Mouse (Mus musculus) hematopoietic stem cell, adult 5-6 weeks (primary cell): ENCODE measurements at regions not wholly inside any gene's neighbourhood (a gene's known extent, or its start where the extent isn't known, plus 50 kb on each side); places are given as distances from the start of the nearest gene placed in this dataset.
"Not testable (repeated sequence)": the region's sequence is repeated elsewhere in the genome, so short reads cannot be mapped to it uniquely, and the experiment has no call there.

Experiments
- ATAC-seq, 2 experiments: fragments of 125-278 bp in 1 of 2; replicated peaks in 1 of 2; 2 replicates each; pipeline ENCODE4 v1.8.0; 2016 to 2017; ENCODE audit warnings: inconsistent platforms in 2 of 2, mild to moderate bottlenecking in 2 of 2, moderate number of reproducible peaks in 2 of 2, low read depth in 1 of 2, moderate TSS enrichment in 1 of 2; ENCODE audit not compliant: low FRiP score in 2 of 2, poor library complexity in 2 of 2, severe bottlenecking in 2 of 2, insufficient read depth in 1 of 2, low TSS enrichment in 1 of 2

DNA sequence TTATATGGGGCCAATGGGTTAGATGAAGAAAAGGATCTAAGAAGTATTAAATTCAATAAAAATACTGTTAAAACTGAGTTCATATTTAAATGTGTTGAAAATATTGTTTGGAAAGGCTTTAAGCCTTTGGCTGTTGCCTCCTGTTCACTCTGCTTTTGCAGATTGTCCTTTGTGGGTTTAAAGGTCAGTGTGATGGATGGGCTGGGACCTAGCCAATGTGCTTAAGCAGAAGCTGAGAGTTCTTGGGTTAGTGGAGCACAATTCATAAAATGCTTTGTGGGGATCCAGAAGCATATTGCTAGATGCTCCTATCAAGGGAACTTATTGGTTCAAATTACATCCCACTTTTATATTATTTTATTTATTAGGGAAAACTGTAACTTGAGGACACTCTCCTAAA lies 402.4 kb upstream of the Stxbp6 start:
- ATAC-seq: no peak

DNA sequence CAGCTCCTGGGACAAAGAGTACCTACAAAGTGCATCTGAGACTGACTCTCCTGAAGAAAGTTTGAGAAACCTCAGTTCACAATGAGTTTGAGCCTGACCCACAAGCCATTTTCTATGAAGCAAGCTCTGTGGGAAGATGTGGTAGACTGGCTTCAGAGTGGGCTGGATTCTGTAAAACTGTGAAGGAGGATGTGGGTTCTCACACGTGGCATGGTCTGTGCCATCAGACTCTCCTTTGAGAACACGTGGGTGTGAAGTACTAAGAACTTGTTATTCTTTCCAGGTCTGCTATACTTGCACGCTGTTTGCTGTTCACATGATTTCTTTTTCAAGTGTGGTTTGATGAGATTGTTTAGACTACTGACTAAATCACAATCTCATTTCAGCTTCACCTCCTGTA lies 393.6 kb upstream of the Stxbp6 start:
- ATAC-seq: no peak

DNA sequence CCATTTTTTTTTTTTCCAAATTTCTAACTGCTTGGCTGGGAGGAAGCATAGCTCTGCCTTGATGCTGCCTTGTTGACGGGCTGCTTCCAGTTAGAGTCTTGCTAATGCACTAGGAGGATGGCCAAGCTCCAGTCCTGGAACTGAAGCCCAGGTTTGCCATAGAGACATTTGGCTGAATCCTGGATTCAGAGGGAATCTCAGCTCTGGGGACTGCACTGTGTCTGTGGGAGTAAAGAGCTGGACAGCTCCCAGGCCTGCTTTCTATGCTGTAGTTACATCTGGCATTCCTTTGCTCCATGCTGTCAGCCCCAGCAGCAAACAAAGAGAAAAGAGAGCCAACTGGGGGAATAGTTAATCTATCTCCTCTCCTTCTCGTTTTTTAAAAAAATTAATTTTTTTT lies 392.5 kb upstream of the Stxbp6 start:
- ATAC-seq: no peak

DNA sequence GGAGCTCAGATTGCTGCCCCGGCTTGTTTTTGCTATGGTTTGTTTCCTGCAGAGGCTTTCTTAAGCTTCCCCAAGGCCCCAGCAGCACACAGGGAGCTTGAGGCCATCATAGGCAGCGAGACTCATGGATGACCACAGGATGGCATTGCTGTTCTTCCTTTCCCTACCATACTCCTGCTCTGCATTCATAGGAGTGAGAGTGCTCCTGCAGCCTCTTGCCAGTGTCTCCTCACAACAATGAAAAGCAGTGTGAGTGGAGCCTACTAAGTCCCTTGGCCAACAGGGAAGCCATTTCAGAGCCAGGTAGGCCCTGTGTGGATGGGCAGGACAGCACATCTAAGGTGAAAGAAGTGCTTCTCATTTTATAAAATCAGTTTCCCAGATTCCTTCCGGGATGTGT lies 391.6 kb upstream of the Stxbp6 start:
- ATAC-seq: no peak

DNA sequence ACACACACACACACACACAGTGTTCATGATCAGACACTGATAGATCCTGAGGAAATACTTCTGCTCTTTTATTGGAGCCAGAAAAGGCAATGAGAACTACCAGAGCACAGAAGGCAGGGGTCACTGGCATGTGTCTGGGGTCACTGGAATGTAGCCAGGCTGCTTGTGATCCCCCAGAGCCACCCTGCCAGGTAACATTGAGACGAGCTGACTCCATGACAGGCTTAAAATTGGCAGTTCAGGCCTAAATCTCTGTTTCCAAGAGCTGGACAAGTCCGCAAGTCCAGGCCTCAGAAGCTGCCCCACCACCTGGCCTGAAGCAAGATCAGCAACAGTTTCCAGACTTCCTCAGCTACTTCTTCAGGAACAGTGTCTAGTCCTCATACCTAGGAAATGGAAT lies 390.4 kb upstream of the Stxbp6 start:
- no peak for ATAC-seq

DNA sequence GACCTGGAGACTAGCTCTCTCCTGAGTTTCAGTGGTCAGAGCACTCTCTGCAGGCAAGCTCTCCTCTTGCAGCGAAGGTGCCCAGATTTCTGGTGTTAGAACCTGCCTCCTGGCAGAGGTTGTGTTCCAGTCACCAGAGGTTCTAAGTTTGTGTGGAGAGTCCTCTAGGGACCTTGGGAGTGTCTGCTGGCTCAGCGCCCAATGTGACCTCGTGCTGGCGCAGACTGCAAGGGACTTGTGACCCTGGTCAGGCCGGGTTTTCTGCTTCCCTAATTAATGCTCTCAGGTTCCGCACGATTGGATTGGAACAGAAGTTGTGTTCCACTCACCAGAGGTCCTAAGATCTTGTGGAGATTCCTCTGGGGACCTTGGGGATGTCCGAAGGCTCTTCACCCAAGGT lies 384.2 kb upstream of the Stxbp6 start:
- not testable (repeated sequence) for ATAC-seq

DNA sequence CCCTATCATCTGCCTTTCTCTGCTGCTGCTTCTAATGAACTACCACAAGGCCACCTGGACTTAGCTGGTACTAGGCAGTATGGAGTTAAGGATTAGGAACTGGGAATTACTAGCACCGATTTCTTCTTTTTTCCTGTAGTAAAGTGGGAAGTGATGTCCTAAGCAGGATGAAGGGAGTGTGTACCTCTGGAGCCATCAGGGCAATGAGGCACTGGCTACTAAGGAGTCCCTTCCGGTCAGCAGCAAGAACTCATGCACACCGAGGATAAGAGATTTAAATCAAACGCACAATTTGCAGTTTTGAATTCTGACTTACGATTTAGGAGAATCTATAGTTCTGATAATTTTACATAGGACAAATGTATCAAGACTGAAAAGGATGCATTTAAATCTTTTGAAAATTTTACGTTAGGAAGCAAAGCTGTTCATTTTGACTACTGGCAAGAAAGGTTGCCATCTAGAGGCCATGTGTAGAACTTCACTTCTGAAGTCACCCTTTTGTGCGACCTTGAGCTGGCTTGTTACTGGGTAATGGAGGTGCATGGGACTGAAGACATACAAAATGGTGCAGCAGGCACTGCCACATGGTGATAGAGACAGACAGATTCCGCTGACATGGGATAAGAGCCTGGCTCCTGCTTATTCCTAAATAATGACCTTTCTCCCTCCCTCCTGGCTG lies 369.1 kb upstream of the Stxbp6 start:
- ATAC-seq: peak; percentile 77 to 83; a peak in 3 of 4 replicates

DNA sequence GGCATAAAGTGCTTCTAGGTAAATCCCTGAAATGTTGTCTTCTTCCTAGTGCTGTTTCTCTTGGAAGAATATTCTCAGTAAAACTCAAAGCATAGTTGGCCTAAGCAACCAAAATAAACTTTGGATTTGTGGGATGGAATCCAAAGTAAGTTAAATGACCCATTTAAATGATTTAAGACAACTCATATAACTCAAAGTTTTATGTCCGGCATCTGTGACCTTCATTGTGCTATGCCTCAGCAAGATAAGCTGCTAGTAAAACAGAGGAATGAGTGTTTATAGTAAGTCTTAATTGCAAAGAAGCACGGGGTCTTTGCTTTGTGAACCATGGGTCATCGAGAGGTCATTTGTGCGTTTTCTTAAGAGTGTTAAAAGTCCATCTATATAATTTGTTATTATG lies 368.0 kb upstream of the Stxbp6 start:
- ATAC-seq: no peak

DNA sequence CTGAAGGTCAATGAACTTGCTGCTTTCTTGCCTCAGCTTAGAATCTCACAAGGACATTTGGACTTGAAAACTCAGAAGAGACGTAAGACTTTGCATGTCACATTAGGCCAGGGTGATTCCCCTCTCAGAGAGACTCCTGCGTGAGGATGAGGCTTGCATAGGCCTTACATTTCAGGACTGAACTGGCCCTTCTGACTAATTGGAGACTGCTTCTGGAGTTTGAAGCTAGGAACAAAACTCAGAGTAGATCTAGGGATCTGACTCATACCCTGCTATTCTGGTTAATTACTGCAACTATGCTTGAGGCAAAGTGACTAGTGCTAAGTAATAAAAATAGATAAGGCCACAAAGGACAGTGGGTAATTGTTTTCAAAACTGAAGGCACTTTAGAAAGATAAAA lies 365.2 kb upstream of the Stxbp6 start:
- no peak for ATAC-seq

DNA sequence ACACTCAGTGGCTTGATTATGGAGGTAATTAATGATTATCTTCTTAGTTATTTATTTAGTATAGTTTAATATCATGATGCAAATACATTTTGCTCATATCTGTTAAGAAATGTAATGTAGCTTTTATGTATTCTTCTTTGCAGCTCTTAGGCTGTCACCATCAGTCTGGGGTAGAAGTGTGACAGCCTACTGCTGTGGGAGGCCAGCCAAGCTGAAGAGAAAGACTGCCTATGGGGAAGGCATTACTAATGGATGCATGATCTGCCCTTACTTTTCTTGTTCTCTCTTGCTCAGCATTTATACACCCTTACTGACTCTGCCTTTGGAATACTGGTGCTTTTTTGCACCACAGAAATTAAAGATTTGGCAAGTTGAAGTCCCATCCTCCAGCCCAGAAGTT lies 362.8 kb upstream of the Stxbp6 start:
- no peak for ATAC-seq

DNA sequence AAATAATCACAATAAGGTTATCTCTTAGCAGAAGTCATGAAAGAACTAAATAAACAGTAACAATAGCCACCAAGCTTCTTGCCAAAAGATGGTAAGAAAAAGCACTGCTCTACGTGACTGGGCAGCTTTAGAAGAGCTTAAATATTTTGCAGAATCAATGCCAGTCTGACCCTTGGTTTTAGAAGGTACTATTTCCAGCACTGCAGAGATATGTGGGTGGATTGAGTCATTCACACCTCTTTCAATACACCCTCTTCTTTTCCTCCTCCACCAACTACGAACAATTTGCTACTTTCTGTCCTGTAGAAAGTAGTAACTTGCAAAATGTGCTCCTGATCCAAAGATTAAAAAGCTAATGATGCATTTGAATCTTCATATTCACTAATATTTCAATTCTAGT lies 324.9 kb upstream of the Stxbp6 start:
- no peak for ATAC-seq

DNA sequence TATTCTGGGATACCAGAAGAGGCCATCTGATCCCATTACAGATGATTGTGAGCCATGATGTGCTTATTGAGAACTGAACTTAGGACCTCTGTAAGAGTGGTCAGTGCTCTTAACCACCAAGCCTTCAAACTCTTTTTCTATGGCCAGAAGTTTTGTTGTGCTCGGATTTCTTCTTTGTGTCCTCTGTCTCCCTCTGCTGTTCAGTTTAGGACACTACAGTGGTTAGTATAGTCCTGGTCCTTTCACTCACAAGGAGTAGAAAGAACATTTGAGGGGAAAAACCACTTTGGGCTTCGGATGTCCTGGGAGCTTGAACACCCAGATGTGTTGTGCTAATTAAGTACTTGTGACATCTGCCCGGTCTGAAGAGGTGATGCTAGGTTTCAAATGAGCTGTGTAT lies 310.4 kb upstream of the Stxbp6 start:
- ATAC-seq: no peak
